Mouse (Mus musculus) megakaryocyte, embryonic 14.5 days (primary cell): ENCODE data around the gene Zglp1.

Experiments
- FLI1 ChIP-seq: IDR thresholded peaks from 2 replicates; pipeline ENCODE4 v1.6.1; 2012; ENCODE audit warnings: low read length, inconsistent platforms, mixed read lengths
- GATA1 ChIP-seq: IDR thresholded peaks from 3 replicates; pipeline ENCODE4 v1.6.1; 2012; ENCODE audit warnings: mixed read lengths, low read length, inconsistent platforms, borderline replicate concordance

DNA sequence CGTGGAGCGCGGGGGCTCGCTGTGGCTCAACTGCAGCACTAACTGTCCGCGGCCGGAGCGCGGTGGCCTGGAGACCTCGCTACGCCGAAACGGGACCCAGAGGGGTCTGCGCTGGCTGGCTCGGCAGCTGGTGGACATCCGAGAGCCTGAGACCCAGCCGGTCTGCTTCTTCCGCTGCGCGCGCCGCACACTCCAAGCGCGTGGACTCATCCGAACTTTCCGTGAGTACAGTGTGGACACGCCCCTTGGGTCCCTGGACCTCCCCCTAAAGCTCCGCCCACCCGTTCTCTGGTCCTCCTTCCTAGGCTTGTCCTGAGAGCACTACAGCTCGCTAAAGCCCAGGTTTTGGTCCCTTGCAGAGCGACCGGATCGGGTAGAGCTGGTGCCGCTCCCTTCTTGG, 33.8 kb downstream of the Zglp1 start:
- no peak for TF ChIP-seq FLI1
- no peak for TF ChIP-seq GATA1
